Mouse (Mus musculus) liver, embryonic 14.5 days (tissue): ENCODE measurements around the gene Iqgap2.

Experiments used
- CTCF ChIP-seq: IDR thresholded peaks from 2 replicates; pipeline ENCODE4 v1.5.1; 2016; ENCODE audit warnings: antibody characterized with exemption, low read depth, control low read depth
- EP300 ChIP-seq: IDR thresholded peaks from 2 replicates; pipeline ENCODE4 v1.6.1; 2016; ENCODE audit warnings: antibody characterized with exemption, low read depth

GRCm38 (mm10) chr13:95637737-95638136 lies 254.0 kb downstream of the Iqgap2 start:
- TF ChIP-seq CTCF (no peak), EP300 (peak; percentile 25; the same call in 1 of the 2 replicates)
